Mouse (Mus musculus) embryonic facial prominence, embryonic 13.5 days (tissue): ENCODE data around the gene Bcar3. TPM values are rescaled to one million over a fixed set of nuclear protein-coding genes. Genes with fewer than 3 reads are reported as not detected.
"Not testable (repeated sequence)": the region's sequence is repeated elsewhere in the genome, so short reads cannot be mapped to it uniquely, and the experiment has no call there.

Experiments used
- ATAC-seq: fragments of 200-750 bp; cut with Nextera tagmentation; 2 replicates; pipeline ENCODE4 v1.8.0; 2017; ENCODE audit warnings: low read depth; ENCODE audit not compliant: insufficient number of reproducible peaks, insufficient read depth, low FRiP score, low TSS enrichment
- H3K27ac ChIP-seq: fragments of 300-500 bp; sonication (generic); 2 replicates; pipeline ENCODE4 v1.5.1; 2015; ENCODE audit warnings: moderate library complexity, mild to moderate bottlenecking, inconsistent platforms
- H3K27me3 ChIP-seq: fragments of 300-500 bp; sonication (generic); 2 replicates; pipeline ENCODE4 v1.6.1; 2015; ENCODE audit warnings: mild to moderate bottlenecking, inconsistent platforms
- H3K36me3 ChIP-seq: fragments of 300-500 bp; sonication (generic); 2 replicates; pipeline ENCODE4 v1.6.1; 2015; ENCODE audit warnings: mild to moderate bottlenecking, inconsistent platforms
- H3K4me1 ChIP-seq: fragments of 300-500 bp; sonication (generic); 2 replicates; pipeline ENCODE4 v1.6.1; 2015; ENCODE audit warnings: inconsistent platforms
- H3K4me2 ChIP-seq: fragments of 300-500 bp; sonication (generic); 2 replicates; pipeline ENCODE4 v1.6.1; 2015; ENCODE audit warnings: moderate library complexity, mild to moderate bottlenecking, inconsistent platforms
- H3K4me3 ChIP-seq: fragments of 300-500 bp; sonication (generic); 2 replicates; pipeline ENCODE4 v1.5.1; 2015; ENCODE audit warnings: mild to moderate bottlenecking, inconsistent platforms
- H3K9ac ChIP-seq: fragments of 300-500 bp; sonication (generic); 2 replicates; pipeline ENCODE4 v1.6.1; 2015; ENCODE audit warnings: mild to moderate bottlenecking, inconsistent platforms
- H3K9me3 ChIP-seq: fragments of 300-500 bp; sonication (generic); 2 replicates; pipeline ENCODE4 v1.6.1; 2016; ENCODE audit warnings: inconsistent platforms
- WGBS: fragments of 180-500 bp; shearing (Covaris S2); methylation state at CpG from one replicate; pipeline ENCODE4 v1.1.7; 2015; ENCODE audit warnings: mixed read lengths; 5-methylcytosine and 5-hydroxymethylcytosine counted together
- polyA plus RNA-seq: library from polyadenylated mRNA; unstranded; fragments of >200 nt; fragmentation: Nextera tagmentation; extraction: Ambion mirVana; gene quantifications from 2 replicates; pipeline ENCODE4 v1.2.1, GENCODE M21; 2015

Gene Bcar3
- polyA plus RNA-seq, 1 experiment from 2014 or later = 8.6 TPM

GRCm38 (mm10) chr3:122391098-122391497 is 97.2 kb downstream of the Bcar3 start:
- 89% methylated on average over 2 of the region's 2 CpGs for WGBS
- no peaks in the 10 kb centered on the region for H3K27me3 ChIP-seq
- H3K36me3 ChIP-seq = no peaks in the 10 kb centered on the region
- H3K27ac ChIP-seq = no peak overlapping the region
- H3K9me3 ChIP-seq = no peaks in the 10 kb centered on the region
- no peak overlapping the region for H3K9ac ChIP-seq
- H3K4me3 ChIP-seq = no peak overlapping the region
- no peak for ATAC-seq
- peaks cover 13% of the 10 kb centered on the region; the same call in 1 of the 2 replicates for H3K4me1 ChIP-seq
- no peak overlapping the region for H3K4me2 ChIP-seq

- Histone ChIP-seq H3K9me3 (no peaks in the 10 kb centered on the region), H3K9ac (no peak overlapping the region), H3K4me1 (peaks cover 13% of the 10 kb centered on the region; the same call in 1 of the 2 replicates), H3K4me3 (no peak overlapping the region), H3K36me3 (no peaks in the 10 kb centered on the region), H3K27ac (no peak overlapping the region), H3K4me2 (no peak overlapping the region), H3K27me3 (no peaks in the 10 kb centered on the region)
- WGBS = 34% methylated on average over 12 of the region's 12 CpGs
- no peak for ATAC-seq
Observed at GRCm38 (mm10) chr3:122391816-122392215, 97.9 kb downstream of the Bcar3 start.

- not testable (repeated sequence) for H3K36me3 ChIP-seq, H3K27me3 ChIP-seq, ATAC-seq, H3K4me2 ChIP-seq, H3K9me3 ChIP-seq, H3K27ac ChIP-seq, H3K4me3 ChIP-seq, H3K9ac ChIP-seq
- 52% methylated on average over 4 of the region's 4 CpGs for WGBS
- peaks cover 13% of the 10 kb centered on the region; the same call in 1 of the 2 replicates for H3K4me1 ChIP-seq
Observed at GRCm38 (mm10) chr3:122393411-122393810, 99.5 kb downstream of the Bcar3 start.

- Histone ChIP-seq H3K4me2 (no peak overlapping the region), H3K9me3 (no peaks in the 10 kb centered on the region), H3K9ac (no peak overlapping the region), H3K4me3 (no peak overlapping the region), H3K27me3 (no peaks in the 10 kb centered on the region), H3K4me1 (peaks cover 13% of the 10 kb centered on the region; the same call in 1 of the 2 replicates), H3K36me3 (no peaks in the 10 kb centered on the region), H3K27ac (no peak overlapping the region)
- ATAC-seq = no peak
- 73% methylated on average over 12 of the region's 12 CpGs for WGBS
Observed at GRCm38 (mm10) chr3:122393836-122394374, 100.0 kb downstream of the Bcar3 start.

GRCm38 (mm10) chr3:122396957-122397356 is 103.0 kb downstream of the Bcar3 start:
- Histone ChIP-seq H3K9me3 (no peaks in the 10 kb centered on the region), H3K9ac (no peak overlapping the region), H3K4me1 (peaks cover 5% of the 10 kb centered on the region; the same call in 1 of the 2 replicates), H3K36me3 (no peaks in the 10 kb centered on the region), H3K4me3 (no peak overlapping the region), H3K4me2 (no peak overlapping the region), H3K27ac (no peak overlapping the region), H3K27me3 (no peaks in the 10 kb centered on the region)
- 90% methylated on average over 4 of the region's 4 CpGs for WGBS
- ATAC-seq = peak; percentile 22; the same call in 1 of the 2 replicates

GRCm38 (mm10) chr3:122397401-122397800 is 103.5 kb downstream of the Bcar3 start:
- WGBS = 83% methylated on average over 7 of the region's 7 CpGs
- Histone ChIP-seq H3K27ac (no peak overlapping the region), H3K9me3 (no peaks in the 10 kb centered on the region), H3K36me3 (no peaks in the 10 kb centered on the region), H3K4me3 (no peak overlapping the region), H3K4me1 (peaks cover 9% of the 10 kb centered on the region), H3K9ac (no peak overlapping the region), H3K4me2 (no peak overlapping the region), H3K27me3 (no peaks in the 10 kb centered on the region)
- ATAC-seq = no peak

GRCm38 (mm10) chr3:122401011-122401410 is 107.1 kb downstream of the Bcar3 start:
- H3K27ac ChIP-seq = no peak overlapping the region
- H3K36me3 ChIP-seq = no peaks in the 10 kb centered on the region
- WGBS = 94% methylated on average over 2 of the region's 2 CpGs
- H3K9ac ChIP-seq = no peak overlapping the region
- no peaks in the 10 kb centered on the region for H3K9me3 ChIP-seq
- no peak for ATAC-seq
- H3K27me3 ChIP-seq = no peaks in the 10 kb centered on the region
- no peak overlapping the region for H3K4me3 ChIP-seq
- peaks cover 9% of the 10 kb centered on the region for H3K4me1 ChIP-seq
- no peak overlapping the region for H3K4me2 ChIP-seq

- Histone ChIP-seq H3K27me3 (no peaks in the 10 kb centered on the region), H3K9me3 (no peaks in the 10 kb centered on the region), H3K4me2 (no peak overlapping the region), H3K9ac (no peak overlapping the region), H3K27ac (no peak overlapping the region), H3K4me3 (no peak overlapping the region), H3K36me3 (no peaks in the 10 kb centered on the region), H3K4me1 (peaks cover 12% of the 10 kb centered on the region)
- no peak for ATAC-seq
- WGBS = 56% methylated on average over 5 of the region's 5 CpGs
Observed at GRCm38 (mm10) chr3:122402143-122402542, 108.2 kb downstream of the Bcar3 start.

- H3K4me3 ChIP-seq = no peak overlapping the region
- H3K4me2 ChIP-seq = no peak overlapping the region
- H3K9ac ChIP-seq = no peak overlapping the region
- WGBS = 67% methylated on average over 9 of the region's 9 CpGs
- H3K4me1 ChIP-seq = peaks cover 12% of the 10 kb centered on the region
- H3K36me3 ChIP-seq = no peaks in the 10 kb centered on the region
- no peak for ATAC-seq
- no peaks in the 10 kb centered on the region for H3K27me3 ChIP-seq
- peak overlapping the region; percentile 34; the same call in 1 of the 2 replicates for H3K27ac ChIP-seq
- H3K9me3 ChIP-seq = no peaks in the 10 kb centered on the region
Observed at GRCm38 (mm10) chr3:122403860-122404557, 110.1 kb downstream of the Bcar3 start.

GRCm38 (mm10) chr3:122405203-122405956 is 111.4 kb downstream of the Bcar3 start:
- 66% methylated on average over 8 of the region's 8 CpGs for WGBS
- no peaks in the 10 kb centered on the region for H3K36me3 ChIP-seq
- H3K4me2 ChIP-seq = no peak overlapping the region
- H3K27me3 ChIP-seq = no peaks in the 10 kb centered on the region
- H3K9me3 ChIP-seq = no peaks in the 10 kb centered on the region
- no peak overlapping the region for H3K9ac ChIP-seq
- no peak for ATAC-seq
- H3K27ac ChIP-seq = no peak overlapping the region
- H3K4me3 ChIP-seq = no peak overlapping the region
- peaks cover 12% of the 10 kb centered on the region for H3K4me1 ChIP-seq

- Histone ChIP-seq H3K4me1 (peaks cover 12% of the 10 kb centered on the region), H3K36me3 (no peaks in the 10 kb centered on the region), H3K4me2 (no peak overlapping the region), H3K9ac (no peak overlapping the region), H3K27me3 (no peaks in the 10 kb centered on the region), H3K4me3 (no peak overlapping the region), H3K27ac (no peak overlapping the region), H3K9me3 (no peaks in the 10 kb centered on the region)
- ATAC-seq = no peak
- 57% methylated on average over 8 of the region's 8 CpGs for WGBS
Observed at GRCm38 (mm10) chr3:122406416-122406815, 112.5 kb downstream of the Bcar3 start.

- Histone ChIP-seq H3K36me3 (no peaks in the 10 kb centered on the region), H3K4me2 (no peak overlapping the region), H3K27ac (no peak overlapping the region), H3K4me3 (no peak overlapping the region), H3K4me1 (peaks cover 8% of the 10 kb centered on the region), H3K9ac (no peak overlapping the region), H3K9me3 (no peaks in the 10 kb centered on the region), H3K27me3 (no peaks in the 10 kb centered on the region)
- ATAC-seq = no peak
- WGBS = 92% methylated on average over 6 of the region's 6 CpGs
Observed at GRCm38 (mm10) chr3:122407757-122408156, 113.8 kb downstream of the Bcar3 start.
